Mouse (Mus musculus) limb, embryonic 11.5 days (tissue): ENCODE data around the gene Slc45a3. TPM values are rescaled to one million over a fixed set of nuclear protein-coding genes. Genes with fewer than 3 reads are reported as not detected.

Experiments
- ATAC-seq: fragments of 200-750 bp; cut with Nextera tagmentation; 2 replicates; pipeline ENCODE4 v1.8.0; 2017; ENCODE audit warnings: low read depth; ENCODE audit not compliant: insufficient number of reproducible peaks, low FRiP score, low TSS enrichment
- DNase-seq: peaks from one replicate; pipeline ENCODE4 v3.0.0-alpha.2; 2015; ENCODE audit warnings: low spot score
- H3K27ac ChIP-seq: fragments of 300-500 bp; sonication (generic); replicated peaks from 2 replicates; pipeline ENCODE4 v1.5.1; 2014; ENCODE audit warnings: low read depth, mild to moderate bottlenecking, low read length
- H3K27me3 ChIP-seq: fragments of 300-500 bp; sonication (generic); 2 replicates; pipeline ENCODE4 v1.6.1; 2014; ENCODE audit warnings: mild to moderate bottlenecking, low read length, mixed read lengths; ENCODE audit not compliant: control insufficient read depth, insufficient read depth
- H3K36me3 ChIP-seq: fragments of 300-500 bp; sonication (generic); 2 replicates; pipeline ENCODE4 v1.6.1; 2014; ENCODE audit warnings: mild to moderate bottlenecking, low read length, moderate library complexity, mixed read lengths; ENCODE audit not compliant: control insufficient read depth, insufficient read depth
- H3K4me1 ChIP-seq: fragments of 300-500 bp; sonication (generic); 2 replicates; pipeline ENCODE4 v1.6.1; 2014; ENCODE audit warnings: low read length, mixed read lengths; ENCODE audit not compliant: control insufficient read depth, insufficient read depth
- H3K4me2 ChIP-seq: fragments of 300-500 bp; sonication (generic); 2 replicates; pipeline ENCODE4 v1.6.1; 2014; ENCODE audit warnings: low read depth, mild to moderate bottlenecking, moderate library complexity; ENCODE audit not compliant: severe bottlenecking
- H3K4me3 ChIP-seq: fragments of 300-500 bp; sonication (generic); 2 replicates; pipeline ENCODE4 v1.5.1; 2014; ENCODE audit warnings: low read depth, low read length
- H3K9ac ChIP-seq: fragments of 300-500 bp; sonication (generic); 2 replicates; pipeline ENCODE4 v1.6.1; 2014; ENCODE audit warnings: mild to moderate bottlenecking, low read length
- H3K9me3 ChIP-seq: fragments of 300-500 bp; sonication (generic); 2 replicates; pipeline ENCODE4 v1.6.1; 2016; ENCODE audit warnings: low read length; ENCODE audit not compliant: control insufficient read depth
- WGBS: fragments of 180-500 bp; shearing (Covaris S2); extraction: QIAGEN DNeasy Blood & Tissue Kit; methylation state at CpG from one replicate; pipeline ENCODE4 v1.1.7; 2014; 5-methylcytosine and 5-hydroxymethylcytosine counted together
- polyA plus RNA-seq: library from polyadenylated mRNA; unstranded; fragments of >200 nt; fragmentation: Nextera tagmentation; extraction: Ambion mirVana; gene quantifications from 2 replicates; pipeline ENCODE4 v1.2.1, GENCODE M21; 2014

Gene Slc45a3
- polyA plus RNA-seq, 1 experiment from 2014 or later: 2.3 TPM

DNA sequence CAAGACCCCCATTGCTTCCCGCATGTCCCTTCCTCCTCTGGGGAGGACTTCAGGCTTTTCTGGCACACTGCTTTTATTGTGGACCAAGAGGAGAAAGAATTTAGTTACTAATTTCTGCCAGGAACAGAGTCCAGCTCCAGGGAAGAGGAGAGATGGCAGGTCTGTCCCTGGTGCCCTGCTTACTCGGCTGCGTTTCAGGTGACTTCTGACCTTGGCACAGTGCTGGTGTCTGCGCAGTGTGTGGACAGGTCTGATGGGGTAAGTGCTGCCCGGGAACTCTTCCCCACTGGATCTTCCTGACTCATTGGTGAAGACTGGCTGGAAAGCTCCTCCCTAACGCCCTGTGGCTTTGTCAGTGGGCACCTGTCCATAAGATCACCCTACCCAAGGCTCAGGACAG, 6.2 kb downstream of the Slc45a3 start:
- Histone ChIP-seq H3K27me3 (peaks cover 6% of the 10 kb centered on the region), H3K4me3 (no peak overlapping the region), H3K9me3 (no peaks in the 10 kb centered on the region), H3K27ac (no peak overlapping the region), H3K4me1 (peaks cover 31% of the 10 kb centered on the region), H3K4me2 (no peak overlapping the region), H3K36me3 (no peaks in the 10 kb centered on the region), H3K9ac (no peak overlapping the region)
- DNase-seq (no peak), ATAC-seq (no peak)
- WGBS: 73% methylated on average over 6 of the region's 6 CpGs

GRCm38 (mm10) chr1:131969825-131970224, 7.1 kb downstream of the Slc45a3 start:
- H3K4me1 ChIP-seq: peaks cover 28% of the 10 kb centered on the region
- no peaks in the 10 kb centered on the region for H3K36me3 ChIP-seq
- no peak overlapping the region for H3K9ac ChIP-seq
- H3K4me3 ChIP-seq: no peak overlapping the region
- H3K4me2 ChIP-seq: no peak overlapping the region
- 51% methylated on average over 4 of the region's 4 CpGs for WGBS
- H3K27me3 ChIP-seq: no peaks in the 10 kb centered on the region
- H3K27ac ChIP-seq: no peak overlapping the region
- DNase-seq (no peak), ATAC-seq (no peak)
- no peaks in the 10 kb centered on the region for H3K9me3 ChIP-seq

- H3K9me3 ChIP-seq: no peaks in the 10 kb centered on the region
- H3K36me3 ChIP-seq: no peaks in the 10 kb centered on the region
- H3K4me1 ChIP-seq: peaks cover 28% of the 10 kb centered on the region
- DNase-seq: no peak
- WGBS: 34% methylated on average over 5 of the region's 5 CpGs
- H3K4me3 ChIP-seq: no peak overlapping the region
- no peak overlapping the region for H3K9ac ChIP-seq
- H3K4me2 ChIP-seq: peak overlapping the region; percentile 13; the same call in 1 of the 2 replicates
- peak overlapping the region; percentile 84; the same call in 1 of the 2 replicates for H3K27ac ChIP-seq
- no peak for ATAC-seq
- no peaks in the 10 kb centered on the region for H3K27me3 ChIP-seq
Observed at GRCm38 (mm10) chr1:131970322-131970660, 7.5 kb downstream of the Slc45a3 start.

DNA sequence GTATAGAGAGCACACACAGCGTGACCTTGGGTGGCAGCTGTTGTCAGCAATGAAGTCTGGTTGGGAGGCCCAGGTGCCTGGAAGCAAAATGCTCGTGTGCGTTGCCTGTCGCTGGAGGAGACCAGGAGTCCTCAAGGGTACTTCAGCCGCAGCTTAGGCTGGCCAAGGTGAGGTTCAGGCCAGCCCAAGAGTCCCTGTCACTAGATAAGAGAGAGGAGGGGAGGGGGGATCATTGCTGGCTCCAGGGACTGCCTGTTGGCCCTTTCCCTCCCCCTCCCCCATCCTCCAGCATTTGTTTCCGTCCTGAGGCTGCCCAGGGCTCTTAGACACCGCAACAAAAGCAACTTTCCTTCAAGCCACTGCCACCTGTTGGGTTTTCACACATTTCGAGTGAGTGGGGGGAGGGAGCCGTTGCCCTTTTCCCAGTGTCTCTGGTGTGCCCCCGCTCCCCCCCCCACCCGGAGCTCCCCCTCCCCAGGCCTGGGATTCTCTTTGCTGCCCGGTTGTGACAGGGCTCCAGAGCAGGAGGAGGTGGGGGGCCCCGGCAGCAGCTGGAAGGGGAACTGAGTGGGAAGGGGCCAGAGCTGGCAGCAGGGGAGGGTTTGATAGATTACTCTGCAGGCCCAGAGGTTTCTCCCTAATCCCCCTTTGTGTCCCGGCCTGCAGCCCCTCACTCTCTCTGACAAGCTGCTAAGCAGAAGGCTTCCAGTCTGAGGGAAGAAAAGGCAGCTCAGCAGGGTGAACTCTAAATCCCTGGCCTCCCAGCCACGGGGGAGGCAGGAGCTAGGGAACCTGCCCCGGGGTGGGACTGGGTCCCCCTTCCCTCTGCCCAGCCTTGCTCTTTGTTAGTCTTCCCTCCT, 8.1 kb downstream of the Slc45a3 start:
- no peaks in the 10 kb centered on the region for H3K9me3 ChIP-seq
- ATAC-seq (peak; percentile 63; the same call in 1 of the 2 replicates), DNase-seq (peak; percentile 63)
- H3K4me1 ChIP-seq: peaks cover 28% of the 10 kb centered on the region
- peak overlapping the region; percentile 84; the same call in 1 of the 2 replicates for H3K27ac ChIP-seq
- peak overlapping the region; percentile 13; the same call in 1 of the 2 replicates for H3K4me2 ChIP-seq
- no peaks in the 10 kb centered on the region for H3K36me3 ChIP-seq
- peak overlapping the region; percentile 49; the same call in 1 of the 2 replicates for H3K9ac ChIP-seq
- no peaks in the 10 kb centered on the region for H3K27me3 ChIP-seq
- no peak overlapping the region for H3K4me3 ChIP-seq
- 5% methylated on average over 16 of the region's 16 CpGs for WGBS

DNA sequence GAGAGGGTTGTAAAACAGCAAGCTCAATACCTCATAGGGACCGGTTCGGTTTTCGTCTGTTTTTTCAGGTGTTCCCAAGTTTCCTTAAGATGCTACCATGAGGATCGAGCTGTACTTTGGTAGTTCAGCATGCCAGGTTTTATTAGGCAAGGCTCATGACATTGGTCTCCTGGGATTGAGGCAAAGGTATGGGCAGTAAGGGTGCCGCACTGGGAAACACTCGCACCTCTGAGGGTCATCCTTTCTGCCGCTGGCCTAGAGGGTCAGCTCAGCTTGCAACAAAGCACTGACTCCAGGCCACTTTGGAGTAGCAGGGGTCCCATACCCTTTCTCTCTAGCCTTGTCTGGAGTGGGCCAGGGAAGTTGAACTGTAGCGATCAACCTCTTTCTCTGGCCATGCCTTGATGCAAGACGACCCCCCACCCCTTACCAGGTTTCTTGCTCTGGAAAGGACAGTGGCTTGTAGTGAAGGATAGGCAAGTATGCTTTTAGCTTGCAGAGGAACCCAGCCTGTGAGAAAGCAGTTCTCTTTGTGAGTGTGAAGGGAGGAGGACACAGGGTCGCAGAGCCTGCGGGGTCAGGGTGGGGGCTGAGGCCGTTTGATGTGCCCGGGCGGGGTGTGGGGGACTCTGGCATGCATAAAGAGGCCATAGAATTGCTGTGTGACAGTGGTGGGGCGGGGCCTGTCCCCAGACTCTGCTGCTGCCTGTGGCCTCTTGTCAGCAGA, 9.2 kb downstream of the Slc45a3 start:
- no peaks in the 10 kb centered on the region for H3K27me3 ChIP-seq
- 0 out of 2 replicates have a peak overlapping the region, but pooled peaks have one; percentile 27 for H3K9ac ChIP-seq
- no peaks in the 10 kb centered on the region for H3K9me3 ChIP-seq
- DNase-seq (peak; percentile 55), ATAC-seq (no peak)
- peak overlapping the region; percentile 20; the same call in 1 of the 2 replicates for H3K4me2 ChIP-seq
- no peak overlapping the region for H3K4me3 ChIP-seq
- H3K36me3 ChIP-seq: no peaks in the 10 kb centered on the region
- WGBS: 12% methylated on average over 15 of the region's 15 CpGs
- peak overlapping the region; percentile 84; the same call in 1 of the 2 replicates for H3K27ac ChIP-seq
- peaks cover 28% of the 10 kb centered on the region for H3K4me1 ChIP-seq

GRCm38 (mm10) chr1:131972498-131973334, 9.9 kb downstream of the Slc45a3 start:
- peak overlapping the region; percentile 20; the same call in 1 of the 2 replicates for H3K4me2 ChIP-seq
- ATAC-seq: no peak
- 22% methylated on average over 13 of the region's 13 CpGs for WGBS
- 0 out of 2 replicates have a peak overlapping the region, but pooled peaks have one; percentile 27 for H3K9ac ChIP-seq
- no peaks in the 10 kb centered on the region for H3K36me3 ChIP-seq
- peaks cover 28% of the 10 kb centered on the region for H3K4me1 ChIP-seq
- no peak overlapping the region for H3K4me3 ChIP-seq
- H3K27me3 ChIP-seq: no peaks in the 10 kb centered on the region
- no peak for DNase-seq
- no peaks in the 10 kb centered on the region for H3K9me3 ChIP-seq
- H3K27ac ChIP-seq: no peak overlapping the region

DNA sequence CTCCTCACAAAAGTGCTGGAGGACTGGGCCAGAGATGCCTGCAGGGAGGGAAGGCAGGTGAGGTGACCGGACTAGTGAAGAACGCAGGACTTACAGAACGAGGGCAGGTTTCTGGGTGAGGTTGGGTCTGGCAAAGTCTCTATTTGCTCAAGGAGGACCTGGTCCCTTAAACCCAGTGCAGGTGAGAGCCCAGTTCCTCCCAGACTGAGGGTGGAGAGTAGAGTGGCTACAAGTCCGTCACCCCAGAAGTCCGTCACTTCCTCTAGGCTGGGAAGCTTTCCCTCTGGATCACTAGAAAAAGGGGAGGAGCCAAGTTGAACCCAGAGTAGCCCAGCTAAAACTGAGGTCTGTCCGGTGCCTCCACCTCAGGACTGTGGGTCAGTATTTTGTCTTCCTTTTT, 11.2 kb downstream of the Slc45a3 start:
- no peak for ATAC-seq
- peaks cover 28% of the 10 kb centered on the region for H3K4me1 ChIP-seq
- H3K27ac ChIP-seq: no peak overlapping the region
- H3K4me3 ChIP-seq: no peak overlapping the region
- WGBS: 74% methylated on average over 6 of the region's 6 CpGs
- H3K4me2 ChIP-seq: no peak overlapping the region
- H3K27me3 ChIP-seq: no peaks in the 10 kb centered on the region
- no peaks in the 10 kb centered on the region for H3K9me3 ChIP-seq
- no peak overlapping the region for H3K9ac ChIP-seq
- no peaks in the 10 kb centered on the region for H3K36me3 ChIP-seq
- DNase-seq: no peak

GRCm38 (mm10) chr1:131976886-131977285, 14.1 kb downstream of the Slc45a3 start:
- no peak for DNase-seq
- 81% methylated on average over 5 of the region's 5 CpGs for WGBS
- H3K27me3 ChIP-seq: no peaks in the 10 kb centered on the region
- no peak overlapping the region for H3K4me3 ChIP-seq
- no peaks in the 10 kb centered on the region for H3K9me3 ChIP-seq
- H3K36me3 ChIP-seq: no peaks in the 10 kb centered on the region
- ATAC-seq: no peak
- H3K9ac ChIP-seq: no peak overlapping the region
- H3K27ac ChIP-seq: no peak overlapping the region
- no peak overlapping the region for H3K4me2 ChIP-seq
- H3K4me1 ChIP-seq: peaks cover 14% of the 10 kb centered on the region
